ENCODE assay signal across 9 mouse cellular contexts in the genomic region with DNA sequence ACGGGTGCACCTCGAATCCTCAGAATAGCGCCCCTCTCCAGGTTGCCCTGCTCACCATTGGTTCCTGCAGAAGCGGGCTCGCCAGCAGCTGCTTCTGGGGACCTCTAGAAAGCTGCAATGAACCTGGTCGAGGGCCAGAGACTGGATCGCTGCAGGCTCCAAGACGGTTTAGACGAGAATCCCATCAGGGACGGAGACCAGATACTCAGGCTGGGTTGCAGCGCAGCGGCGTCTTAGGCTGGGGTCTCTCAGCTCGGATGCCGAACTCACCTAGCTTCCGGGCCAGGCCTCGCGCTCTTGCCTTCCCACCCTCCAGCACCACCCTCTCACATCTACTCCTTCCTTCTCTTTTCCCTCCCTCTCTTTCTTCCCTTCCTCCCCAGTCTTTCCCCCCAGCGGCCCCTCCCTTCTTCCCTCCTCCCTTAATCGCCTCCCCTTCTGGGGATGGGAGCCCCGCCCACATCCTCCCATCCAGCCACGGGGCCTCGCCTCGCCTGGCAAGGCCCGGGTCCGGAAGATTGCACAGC. TPM values are rescaled to one million over a fixed set of nuclear protein-coding genes. Genes with fewer than 3 reads are reported as not detected.
DNase-seq lines count a peak whose midpoint lies in the region; ATAC-seq lines count a peak whose summit lies in the region.
"Had no signal": no experiment of that assay in that cellular context is flagged by ENCODE, and none has a peak within 500 bp of the region (broad histone marks: within the 10 kb centered on the region; RNA-seq: fewer than 3 reads in every experiment).

TSS of gene Bmp4 (minus strand) at position 421 of the 527 bp plus-strand sequence.

- WGBS in embryonic facial prominence, embryonic 14.5 days = 3% methylated on average over 26 of the region's 26 CpGs
- 2% methylated on average over 26 of the region's 26 CpGs for WGBS in heart, embryonic 13.5 days

- H3K9me3 ChIP-seq in embryonic facial prominence, embryonic 14.5 days (ENCODE audit: control insufficient read depth, low read length) = no peaks in the 10 kb centered on the region
- no peaks in the 10 kb centered on the region for H3K9me3 ChIP-seq in heart, embryonic 13.5 days

- DNase-seq in Muller cell, postnatal 12 days (ENCODE audit: inconsistent ontology term) = peak; percentile 16
- DNase-seq in embryonic facial prominence, embryonic 14.5 days (ENCODE audit: low spot score) = peak; percentile 81
- peak; percentile 84 for DNase-seq in kidney, postnatal 10 days
- DNase-seq in lung, postnatal 25 days (ENCODE audit: low spot score) = peak; percentile 82
- DNase-seq in urinary bladder, postnatal 25 days (ENCODE audit: low spot score) = peak; percentile 64
- DNase-seq in B cell, adult 2 months = no peak
- DNase-seq in frontal cortex, postnatal 14 days (ENCODE audit: low spot score in 2 of 2) = no peak

- ATAC-seq in embryonic facial prominence, embryonic 14.5 days (ENCODE audit: low read depth) = peak; percentile 24
- 0 out of 2 replicates have a peak, but pooled peaks have one; percentile 9 for ATAC-seq in heart, embryonic 13.5 days (ENCODE audit: extremely low read depth, insufficient number of reproducible peaks, low FRiP score, low TSS enrichment)

- peak within 1 kb of the TSS; percentile 75 for H3K4me2 ChIP-seq in embryonic facial prominence, embryonic 14.5 days (ENCODE audit: low read depth, low read length)
- peak within 1 kb of the TSS; percentile 85 for H3K4me2 ChIP-seq in heart, embryonic 13.5 days

- H3K36me3 ChIP-seq in embryonic facial prominence, embryonic 14.5 days (ENCODE audit: control insufficient read depth, insufficient read depth, low read length) = no peaks in the 10 kb centered on the region
- H3K36me3 ChIP-seq in heart, embryonic 13.5 days = no peaks in the 10 kb centered on the region

- peak within 1 kb of the TSS; percentile 91 for H3K27ac ChIP-seq in embryonic facial prominence, embryonic 14.5 days (replicated peaks; ENCODE audit: low read depth, low read length)
- H3K27ac ChIP-seq in heart, embryonic 13.5 days (replicated peaks) = peak within 1 kb of the TSS; percentile 29

- peaks cover 30% of the 10 kb centered on the region for H3K27me3 ChIP-seq in embryonic facial prominence, embryonic 14.5 days (replicated peaks; ENCODE audit: control insufficient read depth, insufficient read depth, low read length)
- H3K27me3 ChIP-seq in heart, embryonic 13.5 days (replicated peaks) = peaks cover 45% of the 10 kb centered on the region

- H3K9ac ChIP-seq in embryonic facial prominence, embryonic 14.5 days (ENCODE audit: low read depth, low read length) = peak within 1 kb of the TSS; percentile 67
- H3K9ac ChIP-seq in heart, embryonic 13.5 days = peak within 1 kb of the TSS; percentile 86

- no peaks in the 10 kb centered on the region; the same call in 1 of the 2 replicates for H3K4me1 ChIP-seq in embryonic facial prominence, embryonic 14.5 days (ENCODE audit: control insufficient read depth, insufficient read depth, low read length)
- H3K4me1 ChIP-seq in heart, embryonic 13.5 days = peaks cover 30% of the 10 kb centered on the region

- H3K4me3 ChIP-seq in embryonic facial prominence, embryonic 14.5 days (ENCODE audit: low read depth, low read length) = peak within 1 kb of the TSS; percentile 62
- H3K4me3 ChIP-seq in heart, embryonic 13.5 days = peak within 1 kb of the TSS; percentile 70
- H3K4me3 ChIP-seq: myocyte had no signal

RNA-seq across cellular contexts. Expression of gene Bmp4, which starts in this region (rescaled TPM):
- 12.3 and 16.4 TPM in 2 replicates for polyA plus RNA-seq in embryonic facial prominence, embryonic 14.5 days (2014; fragmentation: Nextera tagmentation; extraction: Ambion mirVana)
- polyA plus RNA-seq in heart, embryonic 13.5 days (2015; fragmentation: Nextera tagmentation; extraction: Ambion mirVana) = 23.7 and 23.9 TPM in 2 replicates

Comparison
In these comparisons a context has a peak if more than half of its experiments do, and no peak if none do; other contexts are left out.
1. DNase-seq: peak in Muller cell, postnatal 12 days (single experiment), embryonic facial prominence, embryonic 14.5 days (single experiment), kidney, postnatal 10 days (single experiment), lung, postnatal 25 days (single experiment) and urinary bladder, postnatal 25 days (single experiment); none in B cell, adult 2 months (0 of 2) and frontal cortex, postnatal 14 days (0 of 2).